Mouse (Mus musculus): ENCODE measurements at regions not wholly inside any gene's neighbourhood (a gene's known extent, or its start where the extent isn't known, plus 50 kb on each side); places are given as distances from the start of the nearest gene placed in this dataset.

DNA sequence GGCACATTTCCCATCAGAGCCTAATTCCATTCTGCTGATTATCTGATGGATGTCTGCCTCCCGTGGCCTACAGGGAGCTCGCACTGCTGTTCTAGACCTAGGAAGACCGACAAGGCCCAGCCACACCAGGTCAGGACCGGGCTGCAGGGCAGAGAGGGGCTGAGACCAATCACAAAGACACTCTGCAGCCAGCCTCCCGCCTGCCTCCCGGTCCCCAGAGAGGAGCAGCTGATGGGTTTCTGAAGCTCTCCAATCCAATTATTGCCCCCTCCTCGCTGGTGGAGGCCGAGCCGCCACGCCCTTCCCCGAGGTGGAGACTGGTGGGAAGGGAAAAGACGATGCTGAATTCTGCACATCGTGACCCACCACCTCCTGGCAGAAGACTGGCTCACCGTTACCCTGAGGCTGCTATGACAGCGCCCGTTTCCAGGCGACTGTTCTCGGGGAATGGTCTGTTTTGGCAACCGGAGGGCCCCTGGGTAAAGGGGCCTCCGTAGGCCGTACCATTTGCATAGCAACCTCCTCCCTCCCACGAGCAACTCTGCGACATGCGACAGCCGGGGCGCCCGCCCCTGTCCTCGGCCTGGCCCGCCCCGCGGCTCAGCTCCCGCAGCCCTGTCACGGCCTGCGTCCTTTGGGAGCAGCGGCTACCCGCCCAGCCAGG is 53.5 kb upstream of the Pim1 start:
- Histone ChIP-seq H3K4me3 (ENCODE audit: low read length) (peak overlapping the region; percentile 26), H3K9me3 (ENCODE audit: control insufficient read depth, low read length) (no peaks in the 10 kb centered on the region), H3K4me1 (ENCODE audit: control insufficient read depth, insufficient read depth, low read length) (peaks cover 23% of the 10 kb centered on the region), H3K4me2 (replicated peaks; ENCODE audit: low read depth, low read length) (peak overlapping the region; percentile 43), H3K27me3 (ENCODE audit: control insufficient read depth, insufficient read depth, low read length) (no peaks in the 10 kb centered on the region), H3K27ac (ENCODE audit: low read depth, low read length) (peak overlapping the region; percentile 73), H3K9ac (ENCODE audit: low read depth, low read length) (peak overlapping the region; percentile 40), H3K36me3 (ENCODE audit: control insufficient read depth, insufficient read depth, low read length) (no peaks in the 10 kb centered on the region)
- under 1% methylated on average over 36 of the region's 36 CpGs for WGBS
- peak; percentile 84 for ATAC-seq (ENCODE audit: low FRiP score, low TSS enrichment)

DNA sequence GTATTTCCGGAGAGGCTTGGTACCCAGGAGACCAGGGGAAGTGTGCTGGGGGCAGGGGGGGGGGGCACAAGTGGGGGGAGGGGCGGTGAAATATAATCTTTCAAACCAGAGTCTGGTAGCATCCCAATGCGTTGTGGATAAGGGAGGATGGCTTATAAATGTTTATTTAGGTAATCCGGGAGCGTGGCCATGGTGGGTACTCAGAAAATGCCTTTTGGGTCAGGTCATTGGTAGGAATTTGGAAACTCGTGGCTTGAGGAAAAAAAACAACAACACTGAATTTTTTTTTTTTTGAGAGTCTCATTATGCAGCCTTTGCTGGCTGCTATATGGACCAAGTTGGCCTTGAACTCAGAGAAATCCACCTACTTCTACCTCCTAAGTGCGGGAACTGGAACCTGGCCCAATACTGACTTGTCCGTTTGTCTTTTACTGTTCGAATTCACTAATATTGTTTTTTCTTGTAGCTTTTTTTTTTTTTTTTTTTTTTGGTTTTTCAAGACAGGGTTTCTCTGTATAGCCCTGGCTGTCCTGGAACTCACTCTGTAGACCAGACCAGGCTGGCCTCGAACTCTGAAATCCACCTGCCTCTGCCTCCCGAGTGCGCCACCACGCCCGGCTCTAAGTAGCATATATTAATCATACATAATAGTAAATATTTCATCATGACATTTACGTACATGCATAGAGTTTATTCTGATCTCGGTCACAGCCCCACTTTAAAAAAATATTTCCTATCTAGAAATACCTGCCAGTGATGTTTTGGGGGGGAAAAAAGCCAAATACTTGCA is 52.8 kb upstream of the Pim1 start:
- ATAC-seq (ENCODE audit: low FRiP score, low TSS enrichment), result no peak
- WGBS, result 30% methylated on average over 16 of the region's 16 CpGs
- Histone ChIP-seq H3K9me3 (ENCODE audit: control insufficient read depth, low read length) (no peaks in the 10 kb centered on the region), H3K9ac (ENCODE audit: low read depth, low read length) (peak overlapping the region; percentile 40), H3K4me2 (replicated peaks; ENCODE audit: low read depth, low read length) (peak overlapping the region; percentile 43), H3K4me3 (ENCODE audit: low read length) (peak overlapping the region; percentile 26), H3K36me3 (ENCODE audit: control insufficient read depth, insufficient read depth, low read length) (no peaks in the 10 kb centered on the region), H3K4me1 (ENCODE audit: control insufficient read depth, insufficient read depth, low read length) (peaks cover 23% of the 10 kb centered on the region), H3K27ac (ENCODE audit: low read depth, low read length) (peak overlapping the region; percentile 73), H3K27me3 (ENCODE audit: control insufficient read depth, insufficient read depth, low read length) (no peaks in the 10 kb centered on the region)

DNA sequence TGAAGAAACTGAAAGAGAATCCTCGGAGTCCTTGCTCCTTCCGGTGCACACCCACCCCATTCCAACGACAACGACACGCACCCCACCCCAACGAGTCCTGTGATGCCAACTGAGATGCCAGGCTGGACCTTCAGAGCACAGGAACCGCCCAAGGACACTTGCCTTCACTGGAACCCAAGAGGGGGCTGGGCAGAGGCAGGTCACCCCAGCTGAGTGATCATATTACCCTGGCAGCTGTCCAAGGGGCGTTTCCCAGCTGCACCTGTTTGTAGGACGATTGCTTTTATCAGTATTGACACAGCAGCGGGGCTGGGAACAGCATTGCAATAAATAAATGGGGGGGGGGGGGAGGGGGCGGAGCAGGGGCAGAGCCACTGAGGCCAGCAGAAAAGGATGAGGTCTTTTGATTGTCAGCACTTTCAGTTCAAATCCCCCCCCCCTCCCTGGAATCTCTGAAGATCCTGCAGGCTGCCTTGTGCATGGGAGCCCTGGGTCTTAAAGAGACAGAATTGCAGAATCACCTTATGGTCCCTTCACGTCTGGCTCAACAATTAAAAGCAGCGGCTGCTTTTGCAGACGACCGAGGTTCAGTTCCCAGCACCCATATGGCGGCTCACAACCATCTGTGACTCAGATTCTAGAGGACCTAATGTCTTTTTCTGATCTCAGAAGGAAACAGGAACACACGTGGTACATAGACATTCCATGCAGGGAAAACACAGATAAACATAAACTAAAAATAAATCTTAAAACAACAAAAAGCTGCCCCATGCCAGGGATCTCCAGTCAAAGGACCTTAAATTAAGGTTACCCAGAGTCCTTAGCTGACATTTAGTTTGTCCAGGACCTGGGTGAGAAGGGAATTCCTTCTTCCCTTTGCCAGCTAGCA is 52.0 kb upstream of the Pim1 start:
- Histone ChIP-seq H3K4me1 (ENCODE audit: control insufficient read depth, insufficient read depth, low read length) (peaks cover 23% of the 10 kb centered on the region), H3K9me3 (ENCODE audit: control insufficient read depth, low read length) (no peaks in the 10 kb centered on the region), H3K27ac (ENCODE audit: low read depth, low read length) (no peak overlapping the region), H3K9ac (ENCODE audit: low read depth, low read length) (no peak overlapping the region), H3K4me2 (replicated peaks; ENCODE audit: low read depth, low read length) (peak overlapping the region; percentile 25; the same call in 1 of the 2 replicates), H3K4me3 (ENCODE audit: low read length) (no peak overlapping the region), H3K27me3 (ENCODE audit: control insufficient read depth, insufficient read depth, low read length) (no peaks in the 10 kb centered on the region), H3K36me3 (ENCODE audit: control insufficient read depth, insufficient read depth, low read length) (no peaks in the 10 kb centered on the region)
- 14% methylated on average over 16 of the region's 17 CpGs for WGBS
- ATAC-seq (ENCODE audit: low FRiP score, low TSS enrichment), result 0 out of 2 replicates have a peak, but pooled peaks have one; percentile 17

DNA sequence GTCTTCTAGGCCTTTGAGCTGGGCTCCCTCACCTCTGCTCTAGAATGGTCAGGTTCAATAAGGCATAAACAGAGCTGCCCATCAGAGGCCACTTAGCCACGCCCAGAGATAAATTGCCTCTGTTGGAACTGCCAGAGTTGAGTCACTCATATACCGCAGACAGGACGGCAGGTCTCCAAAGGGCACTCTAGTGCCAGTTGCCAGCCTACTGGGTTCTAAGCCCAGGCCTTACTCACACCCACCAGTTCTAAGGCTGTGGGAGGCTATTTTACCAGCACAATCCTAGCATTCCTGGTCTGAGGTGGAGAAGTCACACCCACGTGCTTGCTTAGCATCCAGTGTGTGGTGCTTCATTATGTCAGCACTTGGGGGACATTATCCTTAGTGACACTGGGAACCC is 50.6 kb upstream of the Pim1 start:
- H3K4me3 ChIP-seq (ENCODE audit: low read length), result no peak overlapping the region
- no peak overlapping the region for H3K27ac ChIP-seq (ENCODE audit: low read depth, low read length)
- ATAC-seq (ENCODE audit: low FRiP score, low TSS enrichment), result no peak
- H3K4me1 ChIP-seq (ENCODE audit: control insufficient read depth, insufficient read depth, low read length), result peaks cover 27% of the 10 kb centered on the region
- H3K9ac ChIP-seq (ENCODE audit: low read depth, low read length), result no peak overlapping the region
- H3K36me3 ChIP-seq (ENCODE audit: control insufficient read depth, insufficient read depth, low read length), result no peaks in the 10 kb centered on the region
- no peak overlapping the region for H3K4me2 ChIP-seq (replicated peaks; ENCODE audit: low read depth, low read length)
- WGBS, result 64% methylated on average over 4 of the region's 4 CpGs
- H3K27me3 ChIP-seq (ENCODE audit: control insufficient read depth, insufficient read depth, low read length), result no peaks in the 10 kb centered on the region
- H3K9me3 ChIP-seq (ENCODE audit: control insufficient read depth, low read length), result no peaks in the 10 kb centered on the region

DNA sequence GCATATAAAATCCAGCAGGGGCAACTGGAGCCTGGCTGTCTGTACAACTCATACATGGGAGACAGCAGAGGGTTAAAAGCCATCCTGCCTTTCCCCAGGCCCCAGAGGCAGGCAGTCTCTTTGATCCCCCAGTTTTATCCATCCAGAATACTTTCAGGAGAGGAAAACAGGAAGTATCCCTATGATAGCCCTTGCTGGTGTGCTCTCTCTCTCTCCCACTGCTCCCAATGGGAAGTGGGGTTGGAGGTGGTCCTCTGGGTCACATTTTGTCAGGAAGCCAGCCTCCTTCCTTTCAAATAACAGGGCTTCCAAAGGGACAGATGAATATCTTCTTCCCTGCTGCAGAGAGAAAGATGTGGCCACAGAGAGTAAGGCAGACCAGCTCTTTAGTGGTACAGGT is 50.1 kb upstream of the Pim1 start:
- Histone ChIP-seq H3K4me3 (ENCODE audit: low read length) (no peak overlapping the region), H3K9me3 (ENCODE audit: control insufficient read depth, low read length) (no peaks in the 10 kb centered on the region), H3K36me3 (ENCODE audit: control insufficient read depth, insufficient read depth, low read length) (no peaks in the 10 kb centered on the region), H3K4me1 (ENCODE audit: control insufficient read depth, insufficient read depth, low read length) (peaks cover 30% of the 10 kb centered on the region), H3K27me3 (ENCODE audit: control insufficient read depth, insufficient read depth, low read length) (no peaks in the 10 kb centered on the region), H3K4me2 (replicated peaks; ENCODE audit: low read depth, low read length) (no peak overlapping the region), H3K27ac (ENCODE audit: low read depth, low read length) (no peak overlapping the region), H3K9ac (ENCODE audit: low read depth, low read length) (no peak overlapping the region)
- ATAC-seq (ENCODE audit: low FRiP score, low TSS enrichment), result no peak

All from kidney, embryonic 14.5 days (tissue).